Mouse (Mus musculus) embryonic facial prominence, embryonic 10.5 days (tissue): Measurements from ENCODE around the gene Ubp1. TPM values are rescaled to one million over a fixed set of nuclear protein-coding genes. Genes with fewer than 3 reads are reported as not detected.
A peak's percentile ranks its signal among the peaks of the same experiment; 100 is the strongest.

Experiments
- DNase-seq: peaks from one replicate; pipeline ENCODE4 v3.0.0-alpha.2; 2017; ENCODE audit warnings: low spot score
- H3K27ac ChIP-seq: fragments of 300-500 bp; sonication (generic); replicated peaks from 2 replicates; pipeline ENCODE4 v1.5.1; 2016; ENCODE audit warnings: mild to moderate bottlenecking
- H3K27me3 ChIP-seq: fragments of 300-500 bp; sonication (generic); replicated peaks from 2 replicates; pipeline ENCODE4 v1.6.1; 2016; ENCODE audit warnings: low read depth, mild to moderate bottlenecking; ENCODE audit not compliant: poor library complexity, severe bottlenecking
- H3K36me3 ChIP-seq: fragments of 300-500 bp; sonication (generic); replicated peaks from 2 replicates; pipeline ENCODE4 v1.6.1; 2016; ENCODE audit warnings: mild to moderate bottlenecking, moderate library complexity
- H3K4me1 ChIP-seq: fragments of 300-500 bp; sonication (generic); 2 replicates; pipeline ENCODE4 v1.6.1; 2016
- H3K4me3 ChIP-seq: fragments of 300-500 bp; sonication (generic); 2 replicates; pipeline ENCODE4 v1.5.1; 2016; ENCODE audit warnings: mild to moderate bottlenecking, moderate library complexity
- H3K9me3 ChIP-seq: fragments of 300-500 bp; sonication (generic); 2 replicates; pipeline ENCODE4 v1.6.1; 2016; ENCODE audit warnings: mild to moderate bottlenecking
- WGBS: fragments of 180-500 bp; shearing (Covaris S2); methylation state at CpG from one replicate; pipeline ENCODE4 v1.1.7; 2016; 5-methylcytosine and 5-hydroxymethylcytosine counted together
- polyA plus RNA-seq: library from polyadenylated mRNA; unstranded; fragments of >200 nt; fragmentation: Nextera tagmentation; extraction: Ambion mirVana; gene quantifications from 2 replicates; pipeline ENCODE4 v1.2.1, GENCODE M21; 2016

The Ubp1 gene
- polyA plus RNA-seq, 1 experiment from 2014 or later: 39.2 TPM

GRCm38 (mm10) chr9:113974945-113975344 is 44.2 kb downstream of the Ubp1 start:
- Histone ChIP-seq H3K36me3 (peaks cover 97% of the 10 kb centered on the region), H3K4me1 (no peaks in the 10 kb centered on the region), H3K27me3 (no peaks in the 10 kb centered on the region), H3K9me3 (no peaks in the 10 kb centered on the region), H3K27ac (no peak overlapping the region), H3K4me3 (no peak overlapping the region)
- 88% methylated on average over 4 of the region's 4 CpGs for WGBS
- no peak for DNase-seq

GRCm38 (mm10) chr9:113975442-113975841 is 44.7 kb downstream of the Ubp1 start:
- Histone ChIP-seq H3K27ac (no peak overlapping the region), H3K4me1 (no peaks in the 10 kb centered on the region), H3K27me3 (no peaks in the 10 kb centered on the region), H3K4me3 (no peak overlapping the region), H3K9me3 (no peaks in the 10 kb centered on the region), H3K36me3 (peaks cover 96% of the 10 kb centered on the region)
- no peak for DNase-seq
- WGBS: 84% methylated on average over 7 of the region's 7 CpGs

GRCm38 (mm10) chr9:113976264-113976663 is 45.5 kb downstream of the Ubp1 start:
- Histone ChIP-seq H3K4me3 (no peak overlapping the region), H3K4me1 (no peaks in the 10 kb centered on the region), H3K27me3 (no peaks in the 10 kb centered on the region), H3K36me3 (peaks cover 91% of the 10 kb centered on the region), H3K27ac (no peak overlapping the region), H3K9me3 (no peaks in the 10 kb centered on the region)
- 95% methylated on average over 10 of the region's 10 CpGs for WGBS
- no peak for DNase-seq

- WGBS: 86% methylated on average over 11 of the region's 11 CpGs
- H3K9me3 ChIP-seq: no peaks in the 10 kb centered on the region
- no peaks in the 10 kb centered on the region for H3K4me1 ChIP-seq
- DNase-seq: no peak
- H3K4me3 ChIP-seq: no peak overlapping the region
- peaks cover 92% of the 10 kb centered on the region for H3K36me3 ChIP-seq
- H3K27me3 ChIP-seq: no peaks in the 10 kb centered on the region
- no peak overlapping the region for H3K27ac ChIP-seq
These were observed 46.6 kb downstream of the Ubp1 start for GRCm38 (mm10) chr9:113977225-113977840.

- WGBS: 85% methylated on average over 7 of the region's 7 CpGs
These were observed 47.9 kb downstream of the Ubp1 start for GRCm38 (mm10) chr9:113978656-113979055.

GRCm38 (mm10) chr9:113979356-113979755 is 48.6 kb downstream of the Ubp1 start:
- H3K27ac ChIP-seq: no peak overlapping the region
- WGBS: 96% methylated on average over 13 of the region's 13 CpGs
- H3K9me3 ChIP-seq: no peaks in the 10 kb centered on the region
- no peaks in the 10 kb centered on the region for H3K27me3 ChIP-seq
- H3K36me3 ChIP-seq: peaks cover 76% of the 10 kb centered on the region
- DNase-seq: no peak
- H3K4me3 ChIP-seq: no peak overlapping the region
- no peaks in the 10 kb centered on the region for H3K4me1 ChIP-seq

More at GRCm38 (mm10) chr9:113978656-113979055, 47.9 kb downstream of the Ubp1 start:
- no peaks in the 10 kb centered on the region for H3K4me1 ChIP-seq
- no peaks in the 10 kb centered on the region for H3K27me3 ChIP-seq
- DNase-seq: no peak
- no peak overlapping the region for H3K27ac ChIP-seq
- no peaks in the 10 kb centered on the region for H3K9me3 ChIP-seq
- H3K36me3 ChIP-seq: peaks cover 83% of the 10 kb centered on the region
- H3K4me3 ChIP-seq: no peak overlapping the region

- peaks cover 56% of the 10 kb centered on the region for H3K36me3 ChIP-seq
- no peaks in the 10 kb centered on the region for H3K4me1 ChIP-seq
- no peak overlapping the region for H3K27ac ChIP-seq
- no peaks in the 10 kb centered on the region for H3K27me3 ChIP-seq
- 82% methylated on average over 16 of the region's 16 CpGs for WGBS
- no peak overlapping the region for H3K4me3 ChIP-seq
- H3K9me3 ChIP-seq: no peaks in the 10 kb centered on the region
- DNase-seq: no peak
These were observed 50.6 kb downstream of the Ubp1 start for GRCm38 (mm10) chr9:113981099-113981880.

GRCm38 (mm10) chr9:113982451-113982850 is 51.7 kb downstream of the Ubp1 start:
- Histone ChIP-seq H3K4me1 (no peaks in the 10 kb centered on the region), H3K9me3 (no peaks in the 10 kb centered on the region), H3K36me3 (peaks cover 45% of the 10 kb centered on the region), H3K27me3 (no peaks in the 10 kb centered on the region), H3K27ac (no peak overlapping the region), H3K4me3 (no peak overlapping the region)
- WGBS: 89% methylated on average over 2 of the region's 2 CpGs
- no peak for DNase-seq

GRCm38 (mm10) chr9:113982883-113983670 is 52.3 kb downstream of the Ubp1 start:
- whole genome bisulfite sequencing: 86% methylated on average over 11 of the region's 11 CpGs
- no peak for DNase-seq

GRCm38 (mm10) chr9:113984946-113985620 is 54.3 kb downstream of the Ubp1 start:
- H3K9me3 ChIP-seq: no peaks in the 10 kb centered on the region
- H3K4me3 ChIP-seq: no peak overlapping the region
- no peak overlapping the region for H3K27ac ChIP-seq
- DNase-seq: no peak
- 87% methylated on average over 13 of the region's 13 CpGs for WGBS
- no peaks in the 10 kb centered on the region for H3K4me1 ChIP-seq
- no peaks in the 10 kb centered on the region for H3K27me3 ChIP-seq
- peaks cover 19% of the 10 kb centered on the region for H3K36me3 ChIP-seq

More at GRCm38 (mm10) chr9:113982883-113983670, 52.3 kb downstream of the Ubp1 start:
- Histone ChIP-seq H3K4me3 (no peak overlapping the region), H3K9me3 (no peaks in the 10 kb centered on the region), H3K27me3 (no peaks in the 10 kb centered on the region), H3K4me1 (no peaks in the 10 kb centered on the region), H3K27ac (no peak overlapping the region), H3K36me3 (peaks cover 39% of the 10 kb centered on the region)

- Histone ChIP-seq H3K9me3 (no peaks in the 10 kb centered on the region), H3K27me3 (no peaks in the 10 kb centered on the region), H3K4me3 (peak overlapping the region; percentile 21; the same call in 1 of the 2 replicates), H3K4me1 (peaks cover 8% of the 10 kb centered on the region), H3K36me3 (no peaks in the 10 kb centered on the region; the same call in 1 of the 2 replicates), H3K27ac (no peak overlapping the region)
- WGBS: 31% methylated on average over 18 of the region's 18 CpGs
- DNase-seq: peak; percentile 88
These were observed 60.0 kb downstream of the Ubp1 start for GRCm38 (mm10) chr9:113990547-113991248.
